Mouse (Mus musculus): ENCODE measurements around the gene Pld5. TPM values are rescaled to one million over a fixed set of nuclear protein-coding genes. Genes with fewer than 3 reads are reported as not detected.
"Not testable (repeated sequence)": the region's sequence is repeated elsewhere in the genome, so short reads cannot be mapped to it uniquely, and the experiment has no call there.

The Pld5 gene
- polyA plus RNA-seq, 1 experiment from 2014 or later, result 0.79 TPM

- Histone ChIP-seq H3K27me3 (no peaks in the 10 kb centered on the region), H3K4me1 (replicated peaks) (no peaks in the 10 kb centered on the region), H3K4me2 (no peak overlapping the region), H3K27ac (no peak overlapping the region), H3K36me3 (no peaks in the 10 kb centered on the region), H3K9me3 (replicated peaks) (no peaks in the 10 kb centered on the region), H3K9ac (no peak overlapping the region), H3K4me3 (no peak overlapping the region)
- 84% methylated on average over 2 of the region's 2 CpGs for WGBS
- ATAC-seq (replicated peaks; ENCODE audit: insufficient number of reproducible peaks, insufficient read depth, low FRiP score, low read depth), result no peak
These were observed 266.7 kb downstream of the Pld5 start for GRCm38 (mm10) chr1:176008411-176008810.

- Histone ChIP-seq H3K4me3 (no peak overlapping the region), H3K27me3 (no peaks in the 10 kb centered on the region), H3K36me3 (no peaks in the 10 kb centered on the region), H3K4me2 (no peak overlapping the region), H3K9ac (no peak overlapping the region), H3K27ac (no peak overlapping the region), H3K4me1 (replicated peaks) (no peaks in the 10 kb centered on the region), H3K9me3 (replicated peaks) (no peaks in the 10 kb centered on the region)
- ATAC-seq (replicated peaks; ENCODE audit: insufficient number of reproducible peaks, insufficient read depth, low FRiP score, low read depth), result no peak
- 69% methylated on average over 5 of the region's 5 CpGs for WGBS
These were observed 274.5 kb downstream of the Pld5 start for GRCm38 (mm10) chr1:176000599-176000998.

GRCm38 (mm10) chr1:175997076-175997651, 277.9 kb downstream of the Pld5 start:
- Histone ChIP-seq H3K36me3 (no peaks in the 10 kb centered on the region), H3K4me3 (no peak overlapping the region), H3K9me3 (replicated peaks) (no peaks in the 10 kb centered on the region), H3K9ac (no peak overlapping the region), H3K27me3 (no peaks in the 10 kb centered on the region), H3K4me1 (replicated peaks) (no peaks in the 10 kb centered on the region), H3K27ac (no peak overlapping the region), H3K4me2 (no peak overlapping the region)
- 70% methylated on average over 7 of the region's 7 CpGs for WGBS
- no peak for ATAC-seq (replicated peaks; ENCODE audit: insufficient number of reproducible peaks, insufficient read depth, low FRiP score, low read depth)

GRCm38 (mm10) chr1:175988912-175989311, 286.2 kb downstream of the Pld5 start:
- ATAC-seq (replicated peaks; ENCODE audit: insufficient number of reproducible peaks, insufficient read depth, low FRiP score, low read depth), result no peak
- H3K4me2 ChIP-seq, result no peak overlapping the region
- H3K9ac ChIP-seq, result no peak overlapping the region
- no peaks in the 10 kb centered on the region for H3K27me3 ChIP-seq
- no peaks in the 10 kb centered on the region for H3K4me1 ChIP-seq (replicated peaks)
- no peaks in the 10 kb centered on the region for H3K36me3 ChIP-seq
- no peaks in the 10 kb centered on the region for H3K9me3 ChIP-seq (replicated peaks)
- no peak overlapping the region for H3K4me3 ChIP-seq
- H3K27ac ChIP-seq, result no peak overlapping the region
- WGBS, result 77% methylated on average over 4 of the region's 4 CpGs

GRCm38 (mm10) chr1:175988448-175988847, 286.7 kb downstream of the Pld5 start:
- 83% methylated on average over 5 of the region's 5 CpGs for WGBS
- no peak overlapping the region for H3K27ac ChIP-seq
- ATAC-seq (replicated peaks; ENCODE audit: insufficient number of reproducible peaks, insufficient read depth, low FRiP score, low read depth), result no peak

GRCm38 (mm10) chr1:175979014-175979413, 296.1 kb downstream of the Pld5 start, which contains the start of gene Rbm8a2:
TSS of gene Rbm8a2 (minus strand) at chr1:175979114.
- H3K4me1 ChIP-seq (replicated peaks); H3K9me3 ChIP-seq (replicated peaks); H3K27me3 ChIP-seq; ATAC-seq (replicated peaks; ENCODE audit: insufficient number of reproducible peaks, insufficient read depth, low FRiP score, low read depth); H3K36me3 ChIP-seq; H3K27ac ChIP-seq; H3K9ac ChIP-seq; H3K4me2 ChIP-seq; H3K4me3 ChIP-seq: not testable (repeated sequence)
- 86% methylated on average over 7 of the region's 7 CpGs for WGBS

More at GRCm38 (mm10) chr1:175988448-175988847, 286.7 kb downstream of the Pld5 start:
- Histone ChIP-seq H3K9me3 (replicated peaks) (no peaks in the 10 kb centered on the region), H3K27me3 (no peaks in the 10 kb centered on the region), H3K4me3 (no peak overlapping the region), H3K36me3 (no peaks in the 10 kb centered on the region), H3K4me2 (no peak overlapping the region), H3K9ac (no peak overlapping the region), H3K4me1 (replicated peaks) (no peaks in the 10 kb centered on the region)

- Histone ChIP-seq H3K27ac (no peak overlapping the region), H3K36me3 (no peaks in the 10 kb centered on the region), H3K9ac (no peak overlapping the region), H3K27me3 (no peaks in the 10 kb centered on the region), H3K4me2 (no peak overlapping the region), H3K9me3 (replicated peaks) (no peaks in the 10 kb centered on the region), H3K4me3 (no peak overlapping the region), H3K4me1 (replicated peaks) (no peaks in the 10 kb centered on the region)
- 83% methylated on average over 5 of the region's 5 CpGs for WGBS
- no peak for ATAC-seq (replicated peaks; ENCODE audit: insufficient number of reproducible peaks, insufficient read depth, low FRiP score, low read depth)
These were observed 304.4 kb downstream of the Pld5 start for GRCm38 (mm10) chr1:175970710-175971109.

- Histone ChIP-seq H3K4me3 (no peak overlapping the region), H3K27me3 (no peaks in the 10 kb centered on the region), H3K9me3 (replicated peaks) (no peaks in the 10 kb centered on the region), H3K9ac (no peak overlapping the region), H3K4me1 (replicated peaks) (no peaks in the 10 kb centered on the region), H3K36me3 (no peaks in the 10 kb centered on the region), H3K27ac (no peak overlapping the region), H3K4me2 (no peak overlapping the region)
- 82% methylated on average over 4 of the region's 5 CpGs for WGBS
- no peak for ATAC-seq (replicated peaks; ENCODE audit: insufficient number of reproducible peaks, insufficient read depth, low FRiP score, low read depth)
These were observed 307.9 kb downstream of the Pld5 start for GRCm38 (mm10) chr1:175967004-175967745.

GRCm38 (mm10) chr1:175961786-175962185, 313.3 kb downstream of the Pld5 start:
- no peak overlapping the region for H3K4me3 ChIP-seq
- ATAC-seq (replicated peaks; ENCODE audit: insufficient number of reproducible peaks, insufficient read depth, low FRiP score, low read depth), result no peak
- no peaks in the 10 kb centered on the region for H3K9me3 ChIP-seq (replicated peaks)
- H3K4me1 ChIP-seq (replicated peaks), result no peaks in the 10 kb centered on the region
- H3K9ac ChIP-seq, result no peak overlapping the region
- no peak overlapping the region for H3K27ac ChIP-seq
- 85% methylated on average over 2 of the region's 2 CpGs for WGBS
- no peaks in the 10 kb centered on the region for H3K27me3 ChIP-seq
- H3K36me3 ChIP-seq, result no peaks in the 10 kb centered on the region
- no peak overlapping the region for H3K4me2 ChIP-seq

GRCm38 (mm10) chr1:175950851-175951250, 324.3 kb downstream of the Pld5 start:
- WGBS, result 90% methylated on average over 2 of the region's 2 CpGs
- Histone ChIP-seq H3K4me3 (no peak overlapping the region), H3K27ac (no peak overlapping the region), H3K36me3 (no peaks in the 10 kb centered on the region), H3K9me3 (replicated peaks) (no peaks in the 10 kb centered on the region), H3K4me2 (no peak overlapping the region), H3K4me1 (replicated peaks) (no peaks in the 10 kb centered on the region), H3K9ac (no peak overlapping the region), H3K27me3 (no peaks in the 10 kb centered on the region)
- no peak for ATAC-seq (replicated peaks; ENCODE audit: insufficient number of reproducible peaks, insufficient read depth, low FRiP score, low read depth)

- no peaks in the 10 kb centered on the region for H3K27me3 ChIP-seq
- no peaks in the 10 kb centered on the region for H3K4me1 ChIP-seq (replicated peaks)
- H3K9me3 ChIP-seq (replicated peaks), result no peaks in the 10 kb centered on the region
- no peak overlapping the region for H3K4me2 ChIP-seq
- no peaks in the 10 kb centered on the region for H3K36me3 ChIP-seq
- no peak overlapping the region for H3K4me3 ChIP-seq
- 73% methylated on average over 3 of the region's 3 CpGs for WGBS
- no peak overlapping the region for H3K9ac ChIP-seq
- no peak overlapping the region for H3K27ac ChIP-seq
- no peak for ATAC-seq (replicated peaks; ENCODE audit: insufficient number of reproducible peaks, insufficient read depth, low FRiP score, low read depth)
These were observed 324.7 kb downstream of the Pld5 start for GRCm38 (mm10) chr1:175950421-175950820.
